Mouse (Mus musculus): ENCODE measurements around the gene Cop1.
"Not testable (repeated sequence)": the region's sequence is repeated elsewhere in the genome, so short reads cannot be mapped to it uniquely, and the experiment has no call there.

Gene Cop1

DNA sequence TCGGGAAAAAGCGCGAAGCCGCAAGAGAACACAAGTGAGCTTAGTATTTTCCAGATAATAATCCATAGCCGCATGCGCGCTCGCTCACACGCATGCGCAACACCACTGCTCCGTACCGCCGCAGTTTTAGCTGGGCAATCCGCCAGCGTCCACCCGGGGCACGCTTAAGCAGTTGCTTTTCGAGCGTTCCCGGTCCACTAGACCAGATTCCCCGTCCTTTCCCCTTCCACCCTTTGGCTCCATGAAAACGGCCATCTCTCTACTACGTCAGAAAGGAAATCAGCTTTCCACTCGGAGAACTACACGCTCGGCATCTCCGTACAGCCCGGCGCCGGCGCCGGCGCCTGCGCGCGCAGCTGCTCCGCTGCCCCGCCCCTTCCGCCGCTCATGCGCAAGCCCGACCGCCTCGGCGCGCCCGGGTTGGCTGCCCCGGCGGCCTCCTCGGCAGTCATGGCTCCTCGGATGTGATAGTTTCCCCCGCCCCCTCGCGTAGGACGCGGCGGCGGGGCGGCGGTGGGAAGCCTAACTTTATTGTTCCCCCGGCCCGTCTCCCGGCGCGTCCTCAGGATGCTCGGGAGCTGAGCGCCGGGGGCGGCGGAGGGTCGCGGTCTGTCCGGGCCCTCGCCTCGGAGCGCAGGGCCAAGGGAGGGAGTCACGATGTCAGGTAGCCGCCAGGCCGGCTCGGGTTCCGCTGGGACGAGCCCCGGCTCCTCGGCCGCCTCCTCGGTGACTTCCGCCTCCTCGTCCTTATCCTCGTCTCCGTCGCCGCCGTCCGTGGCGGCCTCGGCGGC is at the start of gene Cop1:
Gene Cop1, plus strand, starts transcription at position 540 of the 791 bp plus-strand sequence.
- DNase-seq (ENCODE audit: low read depth, low spot score) = peak; percentile 95

GRCm38 (mm10) chr1:159186741-159187140 is 45.4 kb upstream of the Cop1 start:
- no peaks in the 10 kb centered on the region for H3K36me3 ChIP-seq (ENCODE audit: control insufficient read depth, insufficient read depth, low read length, poor library complexity, severe bottlenecking)
- no peak for DNase-seq (ENCODE audit: low read depth, low spot score)
- no peaks in the 10 kb centered on the region for H3K27me3 ChIP-seq (ENCODE audit: control insufficient read depth, insufficient read depth, low read length, poor library complexity, severe bottlenecking)

More for the DNA sequence above, at the start of gene Cop1:
- H3K36me3 ChIP-seq (ENCODE audit: control insufficient read depth, insufficient read depth, low read length, poor library complexity, severe bottlenecking); H3K27me3 ChIP-seq (ENCODE audit: control insufficient read depth, insufficient read depth, low read length, poor library complexity, severe bottlenecking): not testable (repeated sequence)

GRCm38 (mm10) chr1:159198603-159199002 is 33.5 kb upstream of the Cop1 start:
- Histone ChIP-seq H3K36me3 (ENCODE audit: control insufficient read depth, insufficient read depth, low read length, poor library complexity, severe bottlenecking) (no peaks in the 10 kb centered on the region), H3K27me3 (ENCODE audit: control insufficient read depth, insufficient read depth, low read length, poor library complexity, severe bottlenecking) (no peaks in the 10 kb centered on the region)
- no peak for DNase-seq (ENCODE audit: low read depth, low spot score)

DNA sequence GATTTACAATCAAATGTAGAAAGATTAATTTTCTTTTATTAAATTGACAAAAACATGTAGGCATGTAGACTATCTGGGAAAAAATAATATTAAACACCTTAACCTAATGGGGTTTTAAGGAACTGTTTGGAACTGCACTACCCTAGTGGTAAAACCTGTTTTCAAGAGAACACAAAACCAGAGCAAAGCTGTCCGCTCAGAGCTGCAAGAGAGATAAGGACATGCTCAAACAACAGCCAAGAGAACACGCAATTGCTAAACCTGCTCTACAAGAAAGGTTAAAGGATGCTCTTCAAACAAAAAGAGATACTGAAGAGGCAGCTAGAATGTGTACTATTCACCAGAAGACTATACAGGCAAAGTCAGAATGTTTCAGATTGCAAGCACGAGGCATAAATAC is 32.5 kb upstream of the Cop1 start:
- Histone ChIP-seq H3K36me3 (ENCODE audit: control insufficient read depth, insufficient read depth, low read length, poor library complexity, severe bottlenecking) (no peaks in the 10 kb centered on the region), H3K27me3 (ENCODE audit: control insufficient read depth, insufficient read depth, low read length, poor library complexity, severe bottlenecking) (no peaks in the 10 kb centered on the region)
- DNase-seq (ENCODE audit: low read depth, low spot score) = no peak

- no peaks in the 10 kb centered on the region for H3K36me3 ChIP-seq (ENCODE audit: control insufficient read depth, insufficient read depth, low read length, poor library complexity, severe bottlenecking)
- no peaks in the 10 kb centered on the region for H3K27me3 ChIP-seq (ENCODE audit: control insufficient read depth, insufficient read depth, low read length, poor library complexity, severe bottlenecking)
- no peak for DNase-seq (ENCODE audit: low read depth, low spot score)
These were observed 30.9 kb upstream of the Cop1 start for GRCm38 (mm10) chr1:159201220-159201619.

DNA sequence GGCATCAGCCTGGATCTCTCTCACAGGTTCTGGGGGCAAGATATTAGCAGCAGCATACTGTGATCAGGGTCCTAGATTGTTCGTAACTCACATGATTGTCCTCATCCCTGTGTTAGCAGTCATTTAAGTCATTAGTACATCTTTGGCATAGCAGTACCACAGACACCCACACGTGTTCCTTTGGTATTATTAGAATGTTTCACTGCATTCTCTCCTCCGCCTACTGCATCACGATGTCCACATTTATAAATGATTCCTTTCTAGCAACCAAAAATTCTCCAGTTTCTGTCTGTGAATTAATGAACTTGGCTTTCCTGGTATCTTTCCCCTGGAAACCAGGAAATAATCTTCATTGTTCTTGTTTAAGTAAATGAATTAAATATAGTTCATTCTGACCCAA is 20.4 kb upstream of the Cop1 start:
- H3K36me3 ChIP-seq (ENCODE audit: control insufficient read depth, insufficient read depth, low read length, poor library complexity, severe bottlenecking) = no peaks in the 10 kb centered on the region
- no peak for DNase-seq (ENCODE audit: low read depth, low spot score)
- no peaks in the 10 kb centered on the region for H3K27me3 ChIP-seq (ENCODE audit: control insufficient read depth, insufficient read depth, low read length, poor library complexity, severe bottlenecking)

DNA sequence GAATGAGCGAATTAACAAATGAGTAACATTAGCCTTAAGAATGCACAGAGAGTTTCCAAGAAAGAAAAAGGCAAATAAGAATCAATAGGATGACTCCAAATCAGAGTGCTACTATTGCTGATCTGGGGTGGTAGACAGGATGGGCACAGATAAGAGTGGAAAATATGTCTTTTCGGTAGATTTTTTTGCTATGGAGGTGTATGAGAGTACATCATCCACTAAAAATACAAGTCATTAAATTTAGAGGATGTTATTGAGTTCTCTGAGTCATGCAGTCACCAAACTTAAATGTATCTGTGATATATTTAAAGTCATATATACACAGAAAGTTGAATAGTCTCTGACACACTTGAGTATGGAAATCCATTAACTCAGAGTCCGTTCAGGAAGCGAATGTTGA is 14.7 kb upstream of the Cop1 start:
- Histone ChIP-seq H3K36me3 (ENCODE audit: control insufficient read depth, insufficient read depth, low read length, poor library complexity, severe bottlenecking) (no peaks in the 10 kb centered on the region), H3K27me3 (ENCODE audit: control insufficient read depth, insufficient read depth, low read length, poor library complexity, severe bottlenecking) (no peaks in the 10 kb centered on the region)
- DNase-seq (ENCODE audit: low read depth, low spot score) = no peak

DNA sequence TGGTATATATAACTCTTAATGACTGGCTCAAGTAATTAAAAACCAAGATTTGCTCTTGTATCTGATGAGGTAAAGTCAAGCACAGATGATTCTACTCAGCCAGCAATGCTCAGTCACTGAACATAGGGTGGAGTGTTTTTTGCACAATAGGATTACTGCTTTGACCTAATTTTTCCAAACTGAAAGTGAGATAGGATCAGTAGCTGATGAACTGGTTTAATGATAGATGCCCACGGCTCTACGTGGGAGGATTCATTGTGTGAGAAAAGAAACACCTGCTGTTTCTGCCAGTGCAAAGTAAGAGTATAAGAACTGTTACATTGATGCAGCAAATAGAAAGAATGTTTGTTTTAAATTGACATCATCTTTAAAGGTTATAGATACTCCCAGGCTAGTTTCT is 10.1 kb upstream of the Cop1 start:
- Histone ChIP-seq H3K36me3 (ENCODE audit: control insufficient read depth, insufficient read depth, low read length, poor library complexity, severe bottlenecking) (no peaks in the 10 kb centered on the region), H3K27me3 (ENCODE audit: control insufficient read depth, insufficient read depth, low read length, poor library complexity, severe bottlenecking) (no peaks in the 10 kb centered on the region)
- DNase-seq (ENCODE audit: low read depth, low spot score) = no peak

DNA sequence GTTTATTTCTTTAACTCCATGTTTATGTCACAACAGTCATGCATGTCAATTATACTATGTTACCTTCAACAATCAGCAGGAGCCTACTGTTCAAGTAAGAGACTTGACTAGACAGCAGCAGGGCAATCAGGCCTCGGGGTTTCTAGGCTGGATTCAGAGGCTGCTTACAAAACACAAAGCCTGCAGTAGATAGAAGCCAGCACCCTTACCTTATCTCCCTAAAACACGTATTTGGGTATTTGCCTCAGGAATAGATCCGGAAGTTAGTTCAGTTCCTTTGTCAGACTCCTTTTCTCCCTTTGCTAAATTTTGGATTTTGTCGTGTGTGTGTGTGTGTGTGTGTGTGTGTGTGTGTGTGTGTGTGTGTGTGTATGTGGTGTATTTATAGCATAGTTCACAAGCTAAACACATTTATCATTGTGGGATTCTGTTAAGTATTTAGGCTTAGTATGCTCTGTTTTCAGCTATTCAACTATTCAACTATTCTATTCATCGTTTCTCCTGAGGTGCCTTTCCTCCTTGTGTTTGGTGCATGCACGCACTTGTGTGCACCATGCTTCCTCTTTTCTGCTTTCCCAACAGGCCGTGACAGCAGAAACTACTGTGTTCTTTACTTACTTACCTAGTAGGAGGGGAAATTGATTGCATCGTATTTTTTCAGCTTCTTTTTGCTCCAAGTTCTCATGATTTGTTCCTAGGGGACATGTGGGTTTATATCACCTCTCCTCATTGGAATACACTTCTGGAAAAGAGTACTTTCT is 6.9 kb upstream of the Cop1 start:
- peak; percentile 57 for DNase-seq (ENCODE audit: low read depth, low spot score)
- no peaks in the 10 kb centered on the region for H3K36me3 ChIP-seq (ENCODE audit: control insufficient read depth, insufficient read depth, low read length, poor library complexity, severe bottlenecking)
- H3K27me3 ChIP-seq (ENCODE audit: control insufficient read depth, insufficient read depth, low read length, poor library complexity, severe bottlenecking) = no peaks in the 10 kb centered on the region

DNA sequence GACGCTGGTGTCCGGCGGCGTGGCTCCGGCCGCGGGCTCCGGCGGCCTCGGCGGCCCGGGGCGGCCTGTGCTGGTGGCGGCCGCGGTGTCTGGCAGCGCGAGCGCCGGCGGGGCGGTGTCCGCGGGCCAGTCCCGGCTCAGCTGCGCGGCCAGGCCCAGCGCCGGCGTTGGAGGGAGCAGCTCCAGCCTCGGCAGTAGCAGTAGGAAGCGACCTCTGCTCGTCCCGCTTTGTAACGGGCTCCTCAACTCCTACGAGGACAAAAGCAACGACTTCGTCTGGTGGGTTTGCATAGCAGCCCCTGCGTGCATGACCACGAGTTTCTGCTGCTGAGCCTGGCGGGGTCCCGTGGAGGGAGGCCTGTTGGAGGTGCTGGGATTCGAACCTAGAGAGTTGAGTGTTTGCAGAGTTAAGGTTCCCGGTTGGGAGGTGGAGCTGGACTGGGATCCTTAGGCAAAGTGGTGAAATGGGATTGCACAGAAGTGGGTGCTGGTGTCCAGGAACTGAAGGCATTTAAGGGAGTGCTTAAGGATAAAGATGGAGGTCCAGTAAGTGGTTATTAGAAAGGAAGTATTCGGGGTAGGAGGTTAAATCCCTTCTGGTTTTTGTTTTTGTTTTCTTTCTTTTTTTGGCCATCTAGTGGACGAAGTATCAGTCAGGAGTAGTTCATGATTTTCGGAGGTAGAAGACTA is 597 bp downstream of the Cop1 start:
- H3K36me3 ChIP-seq (ENCODE audit: control insufficient read depth, insufficient read depth, low read length, poor library complexity, severe bottlenecking) = not testable (repeated sequence)

GRCm38 (mm10) chr1:159233426-159233825 is 1.3 kb downstream of the Cop1 start:
- peak; percentile 36 for DNase-seq (ENCODE audit: low read depth, low spot score)
- H3K27me3 ChIP-seq (ENCODE audit: control insufficient read depth, insufficient read depth, low read length, poor library complexity, severe bottlenecking) = no peaks in the 10 kb centered on the region
- H3K36me3 ChIP-seq (ENCODE audit: control insufficient read depth, insufficient read depth, low read length, poor library complexity, severe bottlenecking) = no peaks in the 10 kb centered on the region

More for the DNA sequence above, 597 bp downstream of the Cop1 start:
- H3K27me3 ChIP-seq (ENCODE audit: control insufficient read depth, insufficient read depth, low read length, poor library complexity, severe bottlenecking) = not testable (repeated sequence)
- peak; percentile 35 for DNase-seq (ENCODE audit: low read depth, low spot score)

DNA sequence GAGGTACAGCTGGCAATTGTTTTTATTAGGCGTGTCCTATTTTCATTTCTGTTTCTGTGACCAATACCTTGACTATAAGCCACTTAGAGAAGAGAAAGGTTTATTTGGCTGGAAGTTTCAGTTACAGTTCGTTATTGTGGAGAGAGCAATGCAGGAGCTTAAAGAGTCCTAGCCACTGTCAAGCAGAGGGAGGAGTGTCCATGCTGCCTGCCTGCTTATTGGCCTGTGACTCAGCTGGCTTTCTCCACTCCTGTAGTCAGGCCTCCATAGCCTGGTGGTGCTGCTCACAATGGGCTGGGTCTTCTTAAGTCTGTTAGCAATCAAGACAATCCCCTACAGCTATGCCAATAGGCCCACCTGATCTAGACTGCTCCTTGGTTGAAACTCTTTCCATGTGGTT is 2.4 kb downstream of the Cop1 start:
- Histone ChIP-seq H3K36me3 (ENCODE audit: control insufficient read depth, insufficient read depth, low read length, poor library complexity, severe bottlenecking) (no peaks in the 10 kb centered on the region), H3K27me3 (ENCODE audit: control insufficient read depth, insufficient read depth, low read length, poor library complexity, severe bottlenecking) (no peaks in the 10 kb centered on the region)
- peak; percentile 34 for DNase-seq (ENCODE audit: low read depth, low spot score)

GRCm38 (mm10) chr1:159235674-159236073 is 3.6 kb downstream of the Cop1 start:
- DNase-seq (ENCODE audit: low read depth, low spot score) = no peak
- H3K36me3 ChIP-seq (ENCODE audit: control insufficient read depth, insufficient read depth, low read length, poor library complexity, severe bottlenecking) = no peaks in the 10 kb centered on the region

DNA sequence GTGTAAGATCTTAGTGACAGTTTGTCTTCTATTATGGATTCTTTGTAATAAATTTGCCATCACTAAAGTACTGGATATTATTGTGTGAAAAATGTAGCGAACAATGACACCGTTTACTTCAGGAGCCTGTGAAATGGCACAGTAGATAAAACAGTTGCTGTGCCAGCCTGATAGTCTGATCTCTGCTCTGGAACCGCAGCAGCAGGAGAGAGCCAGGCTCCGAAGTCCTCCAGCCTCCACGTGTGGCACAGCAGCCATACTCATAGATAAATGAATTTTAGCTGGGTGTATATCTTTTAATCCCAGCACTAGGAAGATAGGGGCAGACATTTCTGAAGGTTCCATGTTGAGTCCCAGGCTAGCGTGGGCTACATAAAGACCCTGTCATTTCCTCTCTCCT is 6.0 kb downstream of the Cop1 start:
- Histone ChIP-seq H3K27me3 (ENCODE audit: control insufficient read depth, insufficient read depth, low read length, poor library complexity, severe bottlenecking) (no peaks in the 10 kb centered on the region), H3K36me3 (ENCODE audit: control insufficient read depth, insufficient read depth, low read length, poor library complexity, severe bottlenecking) (no peaks in the 10 kb centered on the region)
- no peak for DNase-seq (ENCODE audit: low read depth, low spot score)

More at GRCm38 (mm10) chr1:159235674-159236073, 3.6 kb downstream of the Cop1 start:
- no peaks in the 10 kb centered on the region for H3K27me3 ChIP-seq (ENCODE audit: control insufficient read depth, insufficient read depth, low read length, poor library complexity, severe bottlenecking)

GRCm38 (mm10) chr1:159250320-159250719 is 18.2 kb downstream of the Cop1 start:
- no peaks in the 10 kb centered on the region for H3K27me3 ChIP-seq (ENCODE audit: control insufficient read depth, insufficient read depth, low read length, poor library complexity, severe bottlenecking)
- no peaks in the 10 kb centered on the region for H3K36me3 ChIP-seq (ENCODE audit: control insufficient read depth, insufficient read depth, low read length, poor library complexity, severe bottlenecking)
- DNase-seq (ENCODE audit: low read depth, low spot score) = no peak

All from splenic B cell, adult 2 months (primary cell).